Mouse (Mus musculus): ENCODE measurements around the gene Kcnip4.

Kcnip4 gene

GRCm38 (mm10) chr5:48489549-48490288 lies 1035.0 kb downstream of the Kcnip4 start:
- ATAC-seq (ENCODE audit: insufficient number of reproducible peaks, low FRiP score, low TSS enrichment), result no peak

DNA sequence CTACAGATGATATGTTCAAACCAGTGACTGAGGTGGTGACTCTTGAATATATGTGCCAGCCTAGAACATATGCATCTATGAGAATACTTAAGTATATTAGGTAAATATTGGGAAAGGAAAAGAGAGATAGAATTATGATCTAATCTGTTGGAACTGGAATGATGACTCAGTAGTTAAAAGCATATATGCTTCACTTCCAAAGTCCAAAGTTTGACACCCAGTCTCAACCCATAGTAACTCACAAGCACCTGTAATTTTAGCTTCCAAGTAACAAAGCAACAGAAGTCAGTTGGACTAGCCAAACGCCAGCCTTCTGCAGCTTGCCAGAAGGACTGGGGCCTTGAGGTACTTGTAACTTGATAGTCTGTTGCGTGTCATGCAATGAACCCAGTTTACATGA lies 1041.6 kb downstream of the Kcnip4 start:
- ATAC-seq (ENCODE audit: insufficient number of reproducible peaks, low FRiP score, low TSS enrichment), result no peak

- no peak for ATAC-seq (ENCODE audit: insufficient number of reproducible peaks, low FRiP score, low TSS enrichment)
Observed at GRCm38 (mm10) chr5:48460221-48460620, 1064.5 kb downstream of the Kcnip4 start.

DNA sequence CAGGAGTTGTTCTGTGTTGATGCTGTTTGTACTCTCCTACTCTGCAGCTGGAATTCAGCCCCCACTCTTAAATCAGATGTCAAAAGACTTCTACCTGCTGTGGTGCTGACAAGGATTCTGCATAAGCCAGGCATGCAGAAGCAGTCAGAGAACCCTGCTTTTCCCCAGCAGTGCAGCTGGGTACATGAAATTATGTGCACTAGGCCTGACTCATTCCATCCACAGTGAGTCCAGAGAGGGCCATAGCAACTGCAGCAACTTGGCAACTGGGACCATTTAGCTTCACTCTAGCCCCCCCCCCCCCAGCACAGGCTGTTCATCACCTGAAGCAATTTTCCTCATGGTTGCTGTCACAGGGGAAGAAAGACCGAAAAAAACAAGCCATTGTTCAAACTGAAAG lies 1075.8 kb downstream of the Kcnip4 start:
- no peak for ATAC-seq (ENCODE audit: insufficient number of reproducible peaks, low FRiP score, low TSS enrichment)

DNA sequence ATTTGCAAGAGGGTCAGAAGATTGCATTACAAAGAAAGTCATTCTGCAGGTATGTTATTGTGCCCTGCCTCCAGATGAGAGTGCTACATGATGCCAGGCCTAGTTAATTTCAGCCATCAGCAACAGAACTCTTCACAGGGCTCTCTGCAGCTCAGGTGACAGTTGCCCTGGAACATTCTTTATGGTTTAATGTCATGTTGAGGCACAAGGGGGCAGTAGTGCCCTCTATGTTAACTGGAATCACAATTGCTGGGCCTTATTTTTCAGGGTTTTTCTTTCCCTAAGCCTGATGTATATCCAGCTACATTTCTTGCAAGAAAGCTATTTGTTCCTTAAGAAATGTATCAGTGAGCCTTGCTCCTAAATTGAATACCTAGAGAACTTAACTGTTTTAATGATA lies 1094.2 kb downstream of the Kcnip4 start:
- ATAC-seq (ENCODE audit: insufficient number of reproducible peaks, low FRiP score, low TSS enrichment), result 0 out of 2 replicates have a peak, but pooled peaks have one; percentile 45

DNA sequence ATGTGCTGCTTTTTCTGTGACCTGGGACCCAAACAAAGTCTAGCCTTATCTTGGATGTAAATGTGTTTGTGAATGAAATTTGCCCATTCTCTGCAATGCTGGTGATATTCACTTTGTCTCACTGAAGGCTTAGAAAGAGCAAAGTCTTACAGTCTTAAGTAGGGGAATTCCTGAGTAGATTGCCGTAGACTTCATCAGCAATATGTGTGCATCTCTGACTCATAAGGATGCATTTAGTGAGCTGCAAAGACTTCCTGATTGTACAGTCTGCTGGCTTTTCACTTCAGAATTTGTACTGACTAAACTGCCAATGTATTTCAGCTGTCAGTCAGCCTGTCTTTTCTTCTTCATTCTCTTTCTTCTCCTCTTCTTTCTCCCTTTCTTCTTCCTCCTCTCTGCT lies 1102.8 kb downstream of the Kcnip4 start:
- ATAC-seq (ENCODE audit: insufficient number of reproducible peaks, low FRiP score, low TSS enrichment), result no peak

DNA sequence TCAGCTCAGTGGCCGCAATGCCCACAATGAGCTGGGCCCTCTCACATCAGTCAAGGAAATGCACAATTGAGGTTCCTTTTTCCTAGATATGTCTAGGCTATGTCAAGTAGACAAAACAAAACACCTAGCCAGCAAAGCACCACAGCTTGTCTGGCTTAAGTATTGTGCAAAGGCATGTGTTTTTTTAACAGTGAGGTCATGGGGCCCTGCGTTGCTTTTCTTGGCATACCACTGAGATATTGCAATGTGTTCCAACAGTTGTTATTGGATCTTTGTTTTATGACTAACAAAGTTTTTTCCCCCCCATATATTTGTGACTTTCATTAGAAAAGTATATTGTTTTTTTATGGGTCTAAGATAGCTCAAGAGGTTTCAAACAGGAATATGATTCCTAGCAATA lies 1105.0 kb downstream of the Kcnip4 start:
- no peak for ATAC-seq (ENCODE audit: insufficient number of reproducible peaks, low FRiP score, low TSS enrichment)

GRCm38 (mm10) chr5:48412261-48412660 lies 1112.4 kb downstream of the Kcnip4 start:
- ATAC-seq (ENCODE audit: insufficient number of reproducible peaks, low FRiP score, low TSS enrichment), result no peak

DNA sequence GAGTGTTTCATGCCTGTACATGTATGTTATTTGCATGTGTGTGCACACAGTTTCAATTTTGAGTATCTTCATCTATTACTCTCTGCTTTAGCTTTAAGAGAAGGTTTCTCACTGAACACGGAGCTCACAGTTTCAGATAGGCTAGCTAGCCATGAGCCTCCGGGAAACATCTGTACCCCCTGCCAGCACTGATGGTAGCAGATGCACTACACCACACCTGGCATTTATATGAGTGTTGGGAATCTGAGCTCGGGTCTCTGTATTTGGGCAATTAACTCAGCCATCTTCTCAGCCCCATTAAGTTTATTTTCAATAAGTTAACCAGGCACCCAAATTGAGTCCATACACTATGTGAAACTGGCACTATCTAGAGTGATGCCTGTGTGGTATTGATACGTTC lies 1113.2 kb downstream of the Kcnip4 start:
- no peak for ATAC-seq (ENCODE audit: insufficient number of reproducible peaks, low FRiP score, low TSS enrichment)

DNA sequence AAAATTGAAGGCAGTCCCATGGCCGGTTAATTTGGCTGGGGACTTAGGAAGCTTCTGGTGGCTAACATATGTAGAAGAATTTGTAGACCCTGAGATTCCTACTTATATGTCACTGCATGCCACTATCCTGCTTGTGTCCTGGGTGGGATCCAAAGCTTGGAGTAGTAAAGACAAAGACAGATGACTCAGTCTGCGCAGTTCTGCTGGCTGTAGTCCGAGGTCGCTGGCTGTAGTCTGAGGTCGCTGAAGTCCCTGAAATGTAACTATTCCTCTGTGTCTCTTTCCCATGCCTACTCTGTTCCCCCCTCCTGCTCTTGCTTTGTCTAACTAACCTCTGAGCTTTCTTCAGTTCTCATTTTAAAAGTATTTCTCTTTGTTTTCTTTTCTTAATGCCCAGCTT lies 1114.4 kb downstream of the Kcnip4 start:
- ATAC-seq (ENCODE audit: insufficient number of reproducible peaks, low FRiP score, low TSS enrichment), result no peak

DNA sequence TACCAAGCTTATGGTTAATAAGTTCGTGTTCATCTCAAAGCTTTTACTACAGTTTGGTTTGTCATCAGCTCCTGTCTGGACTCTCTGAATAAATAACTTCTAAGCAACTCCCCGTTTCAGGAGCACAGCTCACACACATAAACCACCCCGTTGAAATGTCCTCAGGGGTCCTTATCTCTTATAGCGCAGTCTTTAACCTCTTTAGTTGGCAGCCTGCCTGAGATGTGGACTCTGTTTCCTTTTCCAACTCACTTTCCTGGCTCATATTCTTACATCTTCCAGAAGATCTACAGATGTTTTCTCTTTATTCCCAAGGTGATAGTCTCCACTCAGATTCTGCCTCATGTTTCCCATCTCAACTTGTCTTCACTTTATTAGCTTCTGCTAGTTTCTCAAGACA lies 1116.4 kb downstream of the Kcnip4 start:
- ATAC-seq (ENCODE audit: insufficient number of reproducible peaks, low FRiP score, low TSS enrichment), result no peak

DNA sequence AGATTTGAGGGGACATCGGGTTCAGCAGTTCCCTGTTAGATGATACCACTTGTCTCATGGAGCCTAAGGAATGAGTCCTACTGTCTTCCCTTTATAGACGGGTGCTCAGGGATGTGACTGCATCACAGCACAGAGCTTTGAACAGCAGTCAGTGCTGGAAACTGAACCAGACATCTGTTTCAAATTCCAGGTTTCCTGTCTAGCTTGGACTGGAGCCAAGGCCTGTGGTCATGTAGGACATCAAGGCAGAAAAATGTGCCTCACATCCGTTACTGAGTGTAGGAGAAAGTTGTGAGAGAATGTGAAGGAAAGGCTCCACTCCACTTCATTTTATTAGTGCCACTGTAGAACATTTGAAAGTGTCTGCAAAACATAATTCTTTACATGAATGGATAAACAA lies 1122.2 kb downstream of the Kcnip4 start:
- no peak for ATAC-seq (ENCODE audit: insufficient number of reproducible peaks, low FRiP score, low TSS enrichment)

- ATAC-seq (ENCODE audit: insufficient number of reproducible peaks, low FRiP score, low TSS enrichment), result peak; percentile 99
Observed at GRCm38 (mm10) chr5:48371890-48372766, 1152.6 kb downstream of the Kcnip4 start.

GRCm38 (mm10) chr5:48349309-48349708 lies 1175.4 kb downstream of the Kcnip4 start:
- no peak for ATAC-seq (ENCODE audit: insufficient number of reproducible peaks, low FRiP score, low TSS enrichment)

GRCm38 (mm10) chr5:48345983-48346648 lies 1178.6 kb downstream of the Kcnip4 start:
- no peak for ATAC-seq (ENCODE audit: insufficient number of reproducible peaks, low FRiP score, low TSS enrichment)

- ATAC-seq (ENCODE audit: insufficient number of reproducible peaks, low FRiP score, low TSS enrichment), result no peak
Observed at GRCm38 (mm10) chr5:48345095-48345982, 1179.4 kb downstream of the Kcnip4 start.

DNA sequence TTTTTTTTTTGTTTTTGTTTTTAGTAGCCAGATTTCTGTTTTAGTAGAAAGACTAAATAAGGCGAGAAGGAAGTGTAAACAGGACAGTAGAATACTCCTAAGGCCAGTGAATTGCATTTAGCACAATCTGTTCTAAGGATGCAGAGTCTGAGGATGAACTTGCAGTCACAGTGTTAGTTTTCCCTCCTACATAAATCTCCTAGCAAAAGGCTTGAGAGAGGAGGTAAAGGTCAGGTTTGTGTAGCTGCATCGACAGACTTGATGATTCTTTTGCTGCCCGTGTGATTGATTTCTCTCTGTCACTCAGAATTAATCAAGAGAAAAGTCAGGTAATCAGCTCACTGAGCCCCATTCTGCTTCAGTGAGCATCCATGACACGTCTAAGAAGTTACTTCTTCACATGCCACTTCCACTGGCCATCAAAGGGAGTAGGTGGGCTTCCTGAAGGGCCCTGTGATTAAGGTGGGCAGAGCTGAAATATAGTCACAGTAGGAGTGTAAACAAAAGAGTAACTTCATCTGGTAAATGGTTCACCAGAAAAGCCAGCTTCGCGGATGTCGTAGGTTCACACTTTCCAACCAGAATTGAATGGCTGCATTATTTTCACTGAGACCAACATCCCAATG lies 1183.8 kb downstream of the Kcnip4 start:
- ATAC-seq (ENCODE audit: insufficient number of reproducible peaks, low FRiP score, low TSS enrichment), result no peak

Measured in cerebellum, adult (tissue).